Mouse (Mus musculus) G1E (cell line): ENCODE measurements at regions not wholly inside any gene's neighbourhood (a gene's known extent, or its start where the extent isn't known, plus 50 kb on each side); places are given as distances from the start of the nearest gene placed in this dataset.

Experiments used
- CTCF ChIP-seq: IDR thresholded peaks from 2 replicates; pipeline ENCODE4 v1.5.1; 2012; ENCODE audit warnings: low read depth, low read length, inconsistent platforms, mixed read lengths
- GATA1 ChIP-seq: IDR thresholded peaks from 2 replicates; pipeline ENCODE4 v1.6.1; 2012; ENCODE audit warnings: borderline replicate concordance, low read length, inconsistent platforms, mixed read lengths
- GATA2 ChIP-seq: IDR thresholded peaks from 2 replicates; pipeline ENCODE4 v1.6.1; 2012; ENCODE audit warnings: low read depth, low read length, inconsistent platforms, borderline replicate concordance
- POLR2AphosphoS5 ChIP-seq: IDR thresholded peaks from 2 replicates; pipeline ENCODE4 v1.6.1; 2012; ENCODE audit warnings: low read depth, low read length, inconsistent platforms; ENCODE audit not compliant: insufficient replicate concordance

GRCm38 (mm10) chr13:102323876-102324275 is 369.5 kb upstream of the Cd180 start:
- TF ChIP-seq CTCF (no peak), POLR2AphosphoS5 (no peak), GATA2 (no peak), GATA1 (no peak)
